Mouse (Mus musculus): Measurements from ENCODE around the gene Ncapd3. TPM values are rescaled to one million over a fixed set of nuclear protein-coding genes. Genes with fewer than 3 reads are reported as not detected.

Gene Ncapd3
- polyA plus RNA-seq, 1 experiment from 2014 or later: 42.9 TPM

DNA sequence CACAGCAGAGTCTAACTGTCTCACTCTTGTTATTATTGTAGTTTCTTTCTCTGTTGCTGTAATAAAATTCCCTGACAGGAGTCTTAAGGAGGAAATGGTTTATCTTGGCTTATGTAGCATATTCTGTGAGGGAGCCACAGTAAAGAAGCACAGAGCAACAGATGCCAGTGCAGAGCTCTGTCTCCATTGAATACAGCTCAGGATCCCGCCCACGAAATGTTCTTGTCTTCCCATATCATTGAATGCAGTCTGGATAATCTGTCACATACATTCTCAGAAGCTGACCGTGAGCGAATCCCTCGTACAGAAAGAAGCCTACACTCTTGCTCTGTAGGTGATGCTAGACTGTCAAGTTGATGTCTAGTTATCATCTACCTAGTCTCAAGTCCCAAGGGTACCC is 28.4 kb downstream of the Ncapd3 start:
- no peak overlapping the region for H3K9ac ChIP-seq
- 89% methylated on average over 5 of the region's 5 CpGs for WGBS (ENCODE audit: insufficient replicate concordance)
- no peaks in the 10 kb centered on the region for H3K9me3 ChIP-seq (replicated peaks)
- no peak overlapping the region for H3K4me3 ChIP-seq
- H3K27ac ChIP-seq: no peak overlapping the region
- ATAC-seq: no peak
- peaks cover 97% of the 10 kb centered on the region for H3K36me3 ChIP-seq
- H3K4me1 ChIP-seq: no peaks in the 10 kb centered on the region
- no peak overlapping the region for H3K4me2 ChIP-seq
- H3K27me3 ChIP-seq (replicated peaks): no peaks in the 10 kb centered on the region

- no peak overlapping the region for H3K27ac ChIP-seq
Measured at GRCm38 (mm10) chr9:27070895-27071294, 40.9 kb downstream of the Ncapd3 start.

DNA sequence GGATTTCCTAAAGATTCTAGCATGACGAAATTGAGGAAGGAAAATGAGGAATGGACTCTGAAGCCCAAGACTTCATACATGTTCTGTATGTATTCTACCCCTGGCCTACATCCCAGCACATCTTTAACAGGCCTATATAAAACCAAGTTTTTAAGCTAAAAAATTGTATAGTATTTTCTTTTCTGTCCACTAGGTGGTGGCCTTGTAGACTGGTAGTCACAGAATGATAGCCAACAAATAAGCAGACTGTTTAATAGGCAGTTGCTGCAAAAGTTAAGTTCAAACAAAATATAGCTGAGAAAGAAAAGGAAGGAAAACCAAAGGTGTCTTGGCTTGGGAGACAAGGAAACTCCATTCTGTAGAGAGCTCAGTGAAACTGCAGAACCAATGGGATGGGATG is 44.7 kb downstream of the Ncapd3 start:
- peaks cover 91% of the 10 kb centered on the region for H3K36me3 ChIP-seq
- no peak for ATAC-seq
- H3K4me1 ChIP-seq: no peaks in the 10 kb centered on the region
- no peaks in the 10 kb centered on the region for H3K9me3 ChIP-seq (replicated peaks)
- no peak overlapping the region for H3K27ac ChIP-seq
- H3K4me2 ChIP-seq: no peak overlapping the region
- H3K9ac ChIP-seq: no peak overlapping the region
- 67% methylated on average over 1 of the region's 1 CpGs for WGBS (ENCODE audit: insufficient replicate concordance)
- no peaks in the 10 kb centered on the region for H3K27me3 ChIP-seq (replicated peaks)
- no peak overlapping the region for H3K4me3 ChIP-seq

More at GRCm38 (mm10) chr9:27070895-27071294, 40.9 kb downstream of the Ncapd3 start:
- no peaks in the 10 kb centered on the region for H3K9me3 ChIP-seq (replicated peaks)
- no peak for ATAC-seq
- H3K4me1 ChIP-seq: no peaks in the 10 kb centered on the region
- WGBS (ENCODE audit: insufficient replicate concordance): 96% methylated on average over 4 of the region's 4 CpGs
- no peaks in the 10 kb centered on the region for H3K27me3 ChIP-seq (replicated peaks)
- no peak overlapping the region for H3K9ac ChIP-seq
- H3K36me3 ChIP-seq: peaks cover 97% of the 10 kb centered on the region
- H3K4me2 ChIP-seq: no peak overlapping the region
- no peak overlapping the region for H3K4me3 ChIP-seq

DNA sequence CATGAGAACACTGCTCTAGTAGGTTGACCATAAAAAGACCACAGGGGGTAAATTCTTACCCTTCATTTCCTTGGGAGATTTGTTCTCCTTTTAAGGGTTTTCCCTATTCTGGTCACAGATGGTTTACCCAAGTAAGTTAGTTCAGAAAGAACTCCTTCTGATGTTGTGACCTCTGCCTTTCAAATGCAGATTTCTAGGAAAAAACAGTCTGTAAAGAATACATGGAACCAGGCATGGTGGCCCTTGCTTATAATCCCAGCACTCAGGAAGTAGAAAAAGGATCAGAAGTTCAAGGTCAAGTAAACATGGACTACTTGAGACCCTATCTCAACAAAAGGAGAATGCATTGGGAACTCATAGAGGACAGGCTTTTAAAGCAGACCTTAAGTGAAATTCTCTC is 45.8 kb downstream of the Ncapd3 start:
- no peaks in the 10 kb centered on the region for H3K9me3 ChIP-seq (replicated peaks)
- H3K4me3 ChIP-seq: no peak overlapping the region
- no peak overlapping the region for H3K27ac ChIP-seq
- ATAC-seq: no peak
- H3K36me3 ChIP-seq: peaks cover 91% of the 10 kb centered on the region
- no peaks in the 10 kb centered on the region for H3K4me1 ChIP-seq
- H3K4me2 ChIP-seq: no peak overlapping the region
- H3K27me3 ChIP-seq (replicated peaks): no peaks in the 10 kb centered on the region
- H3K9ac ChIP-seq: no peak overlapping the region

- Histone ChIP-seq H3K27me3 (replicated peaks) (no peaks in the 10 kb centered on the region), H3K27ac (no peak overlapping the region), H3K4me1 (no peaks in the 10 kb centered on the region), H3K9me3 (replicated peaks) (no peaks in the 10 kb centered on the region), H3K36me3 (peaks cover 99% of the 10 kb centered on the region), H3K4me3 (no peak overlapping the region), H3K9ac (no peak overlapping the region), H3K4me2 (no peak overlapping the region)
- no peak for ATAC-seq
- 50% methylated on average over 5 of the region's 5 CpGs for WGBS (ENCODE audit: insufficient replicate concordance)
Measured at GRCm38 (mm10) chr9:27086256-27086655, 56.3 kb downstream of the Ncapd3 start.

GRCm38 (mm10) chr9:27087402-27087801 is 57.4 kb downstream of the Ncapd3 start:
- Histone ChIP-seq H3K9ac (no peak overlapping the region), H3K4me1 (no peaks in the 10 kb centered on the region), H3K27me3 (replicated peaks) (no peaks in the 10 kb centered on the region), H3K9me3 (replicated peaks) (no peaks in the 10 kb centered on the region), H3K27ac (no peak overlapping the region), H3K4me2 (no peak overlapping the region), H3K4me3 (no peak overlapping the region), H3K36me3 (peaks cover 99% of the 10 kb centered on the region)
- 91% methylated on average over 3 of the region's 3 CpGs for WGBS (ENCODE audit: insufficient replicate concordance)
- no peak for ATAC-seq

- WGBS (ENCODE audit: insufficient replicate concordance): 91% methylated on average over 1 of the region's 1 CpGs
- Histone ChIP-seq H3K4me1 (no peaks in the 10 kb centered on the region), H3K4me3 (no peak overlapping the region), H3K9ac (no peak overlapping the region), H3K4me2 (no peak overlapping the region), H3K9me3 (replicated peaks) (no peaks in the 10 kb centered on the region), H3K27ac (no peak overlapping the region), H3K36me3 (peaks cover 98% of the 10 kb centered on the region), H3K27me3 (replicated peaks) (no peaks in the 10 kb centered on the region)
- no peak for ATAC-seq
Measured at GRCm38 (mm10) chr9:27090134-27090533, 60.2 kb downstream of the Ncapd3 start.

DNA sequence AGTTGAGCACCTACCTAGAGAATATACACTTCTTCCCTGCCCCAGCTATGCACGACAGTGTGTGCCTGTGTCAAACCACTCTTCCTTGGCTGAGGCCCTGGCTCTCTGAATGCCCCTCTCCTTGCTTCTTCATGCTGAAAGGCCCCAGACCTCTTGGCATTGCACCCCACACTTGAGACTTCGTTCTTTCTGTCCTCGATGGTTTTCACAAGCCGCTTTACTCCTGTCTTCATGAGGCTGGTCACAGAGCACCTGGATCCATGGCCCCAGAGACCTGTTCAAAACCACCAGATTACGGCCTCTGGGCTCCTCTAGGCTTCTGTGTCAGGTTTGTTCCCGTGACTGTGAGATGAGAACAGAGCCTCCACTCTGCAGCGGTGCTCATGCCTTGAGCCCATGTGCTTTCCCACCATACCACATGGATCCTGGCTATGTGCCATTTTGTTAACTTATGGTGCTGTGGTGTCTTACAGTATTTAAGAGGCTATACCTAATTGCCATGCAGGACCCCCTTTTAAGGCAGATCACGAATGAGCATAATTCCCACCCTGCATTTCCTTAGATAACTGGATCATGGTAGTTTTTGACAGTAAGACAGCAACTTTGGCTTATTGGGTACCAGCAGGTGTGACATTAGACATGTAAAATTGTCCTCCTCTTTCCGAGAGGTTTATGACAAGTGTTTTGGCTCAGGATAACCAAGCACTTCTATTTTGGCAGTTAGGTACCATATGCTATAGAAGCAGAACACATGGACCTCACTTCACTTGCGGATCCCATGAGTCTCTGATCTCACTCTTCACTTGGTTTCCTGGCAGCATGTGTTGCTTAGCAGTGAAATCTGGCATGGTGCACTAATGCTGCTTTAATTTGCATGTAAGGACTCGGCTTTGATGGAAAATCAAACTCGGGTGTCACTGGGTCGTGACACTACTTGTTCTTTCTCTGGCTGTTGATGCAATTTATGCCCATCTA is 61.1 kb downstream of the Ncapd3 start:
- Histone ChIP-seq H3K4me1 (no peaks in the 10 kb centered on the region), H3K4me3 (no peak overlapping the region), H3K9me3 (replicated peaks) (no peaks in the 10 kb centered on the region), H3K36me3 (peaks cover 98% of the 10 kb centered on the region), H3K4me2 (no peak overlapping the region), H3K27me3 (replicated peaks) (no peaks in the 10 kb centered on the region), H3K9ac (no peak overlapping the region), H3K27ac (no peak overlapping the region)
- ATAC-seq: no peak
- 92% methylated on average over 13 of the region's 13 CpGs for WGBS (ENCODE audit: insufficient replicate concordance)

- H3K9me3 ChIP-seq (replicated peaks): no peaks in the 10 kb centered on the region
- no peak overlapping the region for H3K4me2 ChIP-seq
- ATAC-seq: no peak
- peaks cover 95% of the 10 kb centered on the region for H3K36me3 ChIP-seq
- H3K27ac ChIP-seq: no peak overlapping the region
- no peak overlapping the region for H3K9ac ChIP-seq
- H3K4me3 ChIP-seq: no peak overlapping the region
- H3K27me3 ChIP-seq (replicated peaks): no peaks in the 10 kb centered on the region
- WGBS (ENCODE audit: insufficient replicate concordance): 89% methylated on average over 6 of the region's 6 CpGs
- 0 out of 2 replicates have a peak, but pooled peaks cover 2% of the 10 kb centered on the region for H3K4me1 ChIP-seq
Measured at GRCm38 (mm10) chr9:27092916-27093315, 62.9 kb downstream of the Ncapd3 start.

- no peaks in the 10 kb centered on the region for H3K27me3 ChIP-seq (replicated peaks)
- no peak overlapping the region for H3K9ac ChIP-seq
- 36% methylated on average over 4 of the region's 4 CpGs for WGBS (ENCODE audit: insufficient replicate concordance)
- H3K4me3 ChIP-seq: no peak overlapping the region
- no peaks in the 10 kb centered on the region for H3K9me3 ChIP-seq (replicated peaks)
- H3K4me2 ChIP-seq: no peak overlapping the region
- H3K36me3 ChIP-seq: peaks cover 80% of the 10 kb centered on the region
- 0 out of 2 replicates have a peak, but pooled peaks cover 5% of the 10 kb centered on the region for H3K4me1 ChIP-seq
- no peak for ATAC-seq
- no peak overlapping the region for H3K27ac ChIP-seq
Measured at GRCm38 (mm10) chr9:27098092-27098491, 68.1 kb downstream of the Ncapd3 start.

- ATAC-seq: no peak
- H3K9me3 ChIP-seq (replicated peaks): no peaks in the 10 kb centered on the region
- no peak overlapping the region for H3K27ac ChIP-seq
- 83% methylated on average over 8 of the region's 8 CpGs for WGBS (ENCODE audit: insufficient replicate concordance)
- H3K4me3 ChIP-seq: no peak overlapping the region
- no peaks in the 10 kb centered on the region for H3K27me3 ChIP-seq (replicated peaks)
- H3K4me2 ChIP-seq: no peak overlapping the region
- no peak overlapping the region for H3K9ac ChIP-seq
- 0 out of 2 replicates have a peak, but pooled peaks cover 5% of the 10 kb centered on the region for H3K4me1 ChIP-seq
- peaks cover 75% of the 10 kb centered on the region for H3K36me3 ChIP-seq
Measured at GRCm38 (mm10) chr9:27098557-27098956, 68.6 kb downstream of the Ncapd3 start.

- Histone ChIP-seq H3K9ac (no peak overlapping the region), H3K4me3 (no peak overlapping the region), H3K27me3 (replicated peaks) (no peaks in the 10 kb centered on the region), H3K4me2 (no peak overlapping the region), H3K27ac (no peak overlapping the region), H3K4me1 (0 out of 2 replicates have a peak, but pooled peaks cover 5% of the 10 kb centered on the region), H3K9me3 (replicated peaks) (no peaks in the 10 kb centered on the region), H3K36me3 (peaks cover 66% of the 10 kb centered on the region)
- 42% methylated on average over 4 of the region's 4 CpGs for WGBS (ENCODE audit: insufficient replicate concordance)
- ATAC-seq: no peak
Measured at GRCm38 (mm10) chr9:27099474-27099873, 69.5 kb downstream of the Ncapd3 start.
